Mouse (Mus musculus) erythroblast, embryonic 14.5 days (primary cell): ENCODE data around the gene Olfr1351.

Experiments used
- GATA1 ChIP-seq: IDR thresholded peaks from 2 replicates; pipeline ENCODE4 v1.6.1; 2012; ENCODE audit warnings: low read length, inconsistent platforms, mixed read lengths
- TAL1 ChIP-seq: IDR thresholded peaks from 3 replicates; pipeline ENCODE4 v1.6.1; 2012; ENCODE audit warnings: low read length, inconsistent platforms, mixed read lengths

DNA sequence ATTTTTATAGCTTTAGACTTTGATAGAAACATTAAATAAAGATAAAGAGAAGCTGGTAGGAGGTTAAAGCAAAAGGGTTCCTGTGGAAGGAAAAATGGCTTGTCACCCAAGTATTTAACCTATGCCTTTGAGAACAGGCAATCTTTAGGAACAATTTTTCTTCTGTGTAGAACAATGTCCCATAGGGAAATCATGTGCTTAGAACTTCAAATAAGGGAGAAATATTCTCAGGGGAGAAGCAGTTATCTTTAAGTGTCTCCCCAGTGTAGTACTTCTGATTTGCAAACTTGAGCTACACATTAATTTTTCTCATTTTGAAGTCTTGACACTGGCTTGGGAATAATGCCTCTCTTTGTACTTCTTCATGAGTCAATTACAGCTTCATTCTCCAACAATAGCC lies 16.2 kb downstream of the Olfr1351 start, which contains the start of gene Olfr57:
- TF ChIP-seq GATA1 (no peak), TAL1 (no peak)
